Mouse (Mus musculus): ENCODE measurements around the gene Fbxl13. TPM values are rescaled to one million over a fixed set of nuclear protein-coding genes. Genes with fewer than 3 reads are reported as not detected.

The Fbxl13 gene
- total and polyA plus RNA-seq, 3 experiments, result 0.14 to 0.30 (median 0.19) TPM

- dilution Hi-C loops (cut with MboI; ENCODE audit: extremely low pct_ligation_motif_present, extremely low pct_unique_long_range_greater_than_20kb, low sequenced_read_pairs) (no loop called here), in situ Hi-C loops (cut with MboI; ENCODE audit: low pct_ligation_motif_present, low pct_unique_long_range_greater_than_20kb, low sequenced_read_pairs) (no loop called here)
- Histone ChIP-seq H3K4me2 (ENCODE audit: insufficient read depth, low read depth, poor library complexity, severe bottlenecking) (no peak overlapping the region), H3K36me3 (replicated peaks in 1 of 2; ENCODE audit: control insufficient read depth in 1 of 2, insufficient read depth in 1 of 2, low read length in 1 of 2) (no peaks in the 10 kb centered on the region), H3K79me2 (replicated peaks; ENCODE audit: control insufficient read depth, extremely low read depth, insufficient read depth, poor library complexity, severe bottlenecking) (no peaks in the 10 kb centered on the region), H3K27me3 (replicated peaks) (no peaks in the 10 kb centered on the region), H3K27ac (ENCODE audit: insufficient read depth, low read depth) (no peak overlapping the region), H3K9me3 (replicated peaks; ENCODE audit: low read length) (no peaks in the 10 kb centered on the region), H3K4me1 (ENCODE audit: control insufficient read depth in 1 of 2, insufficient read depth in 2 of 2) (peaks cover 8 to 13% of the 10 kb centered on the region in 2 experiments), H3K9ac (ENCODE audit: insufficient read depth, low read depth) (no peak overlapping the region), H3K4me3 (replicated peaks in 1 of 3; ENCODE audit: low read depth in 2 of 3, low read length in 2 of 3, poor library complexity in 1 of 3) (no peak overlapping the region)
- DNase-seq (ENCODE audit: extremely low read depth), result no peak
- TF ChIP-seq ZKSCAN1 (IDR thresholded peaks at IDR 0.05; ENCODE audit: borderline replicate concordance, low read depth, low read length) (no peak), RAD21 (IDR thresholded peaks at IDR 0.05; ENCODE audit: low read depth, low read length) (no peak), EP300 (IDR thresholded peaks at IDR 0.05; ENCODE audit: low read length) (no peak)
Measured at GRCm38 (mm10) chr5:21545786-21546185, 99.6 kb downstream of the Fbxl13 start.

DNA sequence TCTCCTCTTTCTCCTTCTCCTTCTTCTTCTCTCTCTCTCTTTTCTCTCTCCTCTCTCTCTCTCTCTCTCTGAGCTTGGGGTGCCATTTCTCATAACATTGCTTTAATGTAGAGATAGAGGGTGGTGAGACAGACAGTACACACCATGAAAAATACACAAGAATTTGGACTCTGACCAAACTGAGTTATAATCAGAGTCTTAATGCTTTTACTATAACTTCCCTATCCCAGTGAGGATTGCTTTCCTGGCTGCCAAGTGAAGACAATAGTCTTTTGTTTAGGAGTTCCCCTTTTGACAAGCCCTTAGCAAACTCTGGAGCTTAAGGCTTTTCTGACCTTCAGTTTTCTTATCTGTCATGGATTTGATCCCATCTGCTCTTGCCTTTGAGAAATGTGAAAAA is 100.2 kb downstream of the Fbxl13 start:
- Histone ChIP-seq H3K27ac (ENCODE audit: insufficient read depth, low read depth) (no peak overlapping the region), H3K36me3 (replicated peaks in 1 of 2; ENCODE audit: control insufficient read depth in 1 of 2, insufficient read depth in 1 of 2, low read length in 1 of 2) (no peaks in the 10 kb centered on the region), H3K9ac (ENCODE audit: insufficient read depth, low read depth) (no peak overlapping the region), H3K27me3 (replicated peaks) (no peaks in the 10 kb centered on the region), H3K9me3 (replicated peaks; ENCODE audit: low read length) (no peaks in the 10 kb centered on the region), H3K4me1 (ENCODE audit: control insufficient read depth in 1 of 2, insufficient read depth in 2 of 2) (peaks cover 8 to 13% of the 10 kb centered on the region in 2 experiments), H3K4me3 (replicated peaks in 1 of 3; ENCODE audit: low read depth in 2 of 3, low read length in 2 of 3, poor library complexity in 1 of 3) (no peak overlapping the region), H3K4me2 (ENCODE audit: insufficient read depth, low read depth, poor library complexity, severe bottlenecking) (no peak overlapping the region), H3K79me2 (replicated peaks; ENCODE audit: control insufficient read depth, extremely low read depth, insufficient read depth, poor library complexity, severe bottlenecking) (no peaks in the 10 kb centered on the region)
- dilution Hi-C loops (cut with MboI; ENCODE audit: extremely low pct_ligation_motif_present, extremely low pct_unique_long_range_greater_than_20kb, low sequenced_read_pairs), result no loop called here
- DNase-seq (ENCODE audit: extremely low read depth), result no peak
- in situ Hi-C loops (cut with MboI; ENCODE audit: low pct_ligation_motif_present, low pct_unique_long_range_greater_than_20kb, low sequenced_read_pairs), result no loop called here
- TF ChIP-seq NELFE (IDR thresholded peaks at IDR 0.05; ENCODE audit: low read depth, low read length), result no peak
- TF ChIP-seq TBP (conservative IDR thresholded peaks at IDR 0.05; ENCODE audit: low read depth, low read length), result no peak
- no peak for TF ChIP-seq SMC3 (IDR thresholded peaks at IDR 0.05; ENCODE audit: low read depth, low read length)
- no peak for TF ChIP-seq MEF2A (IDR thresholded peaks at IDR 0.05; ENCODE audit: borderline replicate concordance, low read depth, low read length)
- TF ChIP-seq JUND (conservative IDR thresholded peaks at IDR 0.05; ENCODE audit: low read depth, low read length), result no peak
- no peak for TF ChIP-seq SIN3A (IDR thresholded peaks at IDR 0.05; ENCODE audit: low read length)
- no peak for TF ChIP-seq PAX5 (IDR thresholded peaks at IDR 0.05; ENCODE audit: low read length)
- no peak for TF ChIP-seq IRF4 (IDR thresholded peaks at IDR 0.05; ENCODE audit: low read depth, low read length)
- no peak for TF ChIP-seq E2F4 (IDR thresholded peaks at IDR 0.05; ENCODE audit: insufficient replicate concordance, low read depth, low read length)
- TF ChIP-seq MYC (IDR thresholded peaks at IDR 0.05; ENCODE audit: low read depth, low read length), result no peak
- no peak for TF ChIP-seq ZC3H11A (IDR thresholded peaks at IDR 0.05; ENCODE audit: low read depth, low read length)
- TF ChIP-seq BHLHE40 (IDR thresholded peaks at IDR 0.05; ENCODE audit: low read depth, low read length), result no peak
- TF ChIP-seq MAX (IDR thresholded peaks at IDR 0.05; ENCODE audit: low read length), result no peak

Data from CH12.LX (cell line).